Mouse (Mus musculus): Measurements from ENCODE around the gene Sptlc2.

The Sptlc2 gene

DNA sequence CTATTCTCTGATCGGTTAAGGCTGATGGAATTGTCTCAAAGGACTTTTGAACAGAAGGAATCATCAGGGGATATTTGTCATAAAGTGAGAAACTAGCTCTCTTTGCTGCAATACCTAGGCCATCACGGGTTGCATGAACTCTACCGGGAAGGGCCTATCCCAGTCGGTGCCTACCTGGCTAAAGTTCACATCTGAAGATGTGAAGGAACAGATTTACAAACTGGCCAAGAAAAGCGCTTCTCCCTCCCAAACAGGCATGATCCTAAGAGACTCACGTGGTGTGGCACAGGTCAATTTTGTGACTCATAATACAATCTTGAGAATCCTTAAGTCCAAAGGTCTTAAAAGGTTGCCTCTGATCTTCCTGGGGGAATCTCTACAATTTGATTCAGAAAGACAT is 6.2 kb upstream of the Sptlc2 start:
- no peak for DNase-seq (ENCODE audit: low spot score in 2 of 2)

DNA sequence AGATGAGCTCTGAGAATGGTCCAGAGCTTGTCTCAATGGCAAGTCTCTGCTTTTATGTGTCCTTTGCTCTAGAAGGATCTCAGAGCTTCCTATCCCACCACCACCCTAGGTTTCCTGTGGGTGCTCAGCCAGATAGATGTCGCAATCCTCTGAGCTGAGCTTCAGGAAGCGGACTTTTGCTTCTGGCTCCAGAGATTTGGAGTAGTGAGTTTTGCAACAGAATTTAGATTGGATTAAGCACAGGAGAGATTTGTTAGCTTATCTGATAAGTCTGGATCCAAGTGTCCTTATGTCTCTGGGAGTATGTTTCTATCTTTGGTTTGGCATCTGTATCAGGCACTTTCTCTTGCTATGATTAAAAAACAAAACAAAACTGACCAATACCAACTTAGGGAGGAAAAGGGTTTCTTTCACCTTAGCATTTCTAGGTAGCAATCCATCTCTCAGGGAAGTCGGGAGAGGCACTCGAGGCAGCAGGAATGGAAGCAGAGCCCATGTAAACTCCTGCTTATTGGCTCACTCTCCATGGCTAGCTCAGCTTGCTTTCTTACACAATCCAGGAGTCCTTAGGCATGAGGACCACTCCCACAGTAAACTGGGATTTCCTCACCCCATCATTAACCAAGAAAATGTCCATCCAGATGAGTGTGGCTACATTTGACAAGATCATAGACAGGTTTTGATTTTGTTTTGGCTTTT is 5.4 kb upstream of the Sptlc2 start:
- DNase-seq (ENCODE audit: low spot score in 2 of 2): no peak

DNA sequence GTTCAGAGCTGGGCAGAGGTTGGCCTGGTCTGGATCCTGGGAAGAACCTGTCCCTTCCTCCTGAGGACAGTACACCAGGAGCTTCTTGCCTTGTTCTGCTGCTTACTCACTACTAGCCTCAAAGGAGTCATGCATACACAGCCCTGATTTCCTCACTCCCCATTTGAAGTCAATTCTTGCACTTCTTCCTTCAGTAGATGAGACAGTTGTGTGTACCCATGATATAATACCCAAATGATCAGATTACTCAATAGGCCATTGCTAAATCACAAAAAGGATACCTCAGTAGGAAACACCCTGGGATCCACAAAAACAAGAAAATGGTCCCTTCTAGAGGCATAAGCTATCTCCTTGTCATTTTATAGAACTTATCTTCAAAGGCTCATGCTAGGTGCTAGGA is 3.2 kb upstream of the Sptlc2 start:
- DNase-seq (ENCODE audit: low spot score in 2 of 2): no peak

DNA sequence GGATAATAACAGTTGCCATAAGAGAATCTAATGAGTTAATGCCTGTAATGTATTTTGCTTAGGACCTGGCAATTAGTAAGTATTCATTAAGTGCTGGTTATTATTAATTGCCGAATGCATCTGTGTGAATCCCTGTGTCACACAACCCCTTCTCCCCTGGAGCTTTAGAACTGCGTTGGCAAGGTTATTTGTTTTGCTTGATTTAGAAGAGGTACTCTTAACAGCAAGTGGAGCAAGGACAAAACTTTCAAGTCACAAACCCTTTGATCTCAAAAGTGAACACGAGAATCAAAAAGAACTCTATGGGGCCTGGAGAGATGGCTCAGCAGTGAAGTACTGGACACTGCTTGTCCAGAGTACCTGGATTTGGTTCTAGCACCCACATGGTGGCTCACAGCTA is 1.1 kb upstream of the Sptlc2 start:
- no peak for DNase-seq (ENCODE audit: low spot score in 2 of 2)

- peak; percentile 46 to 54 for DNase-seq (ENCODE audit: low spot score in 2 of 2)
Measured at GRCm38 (mm10) chr12:87387171-87388121, 709 bp downstream of the Sptlc2 start.

DNA sequence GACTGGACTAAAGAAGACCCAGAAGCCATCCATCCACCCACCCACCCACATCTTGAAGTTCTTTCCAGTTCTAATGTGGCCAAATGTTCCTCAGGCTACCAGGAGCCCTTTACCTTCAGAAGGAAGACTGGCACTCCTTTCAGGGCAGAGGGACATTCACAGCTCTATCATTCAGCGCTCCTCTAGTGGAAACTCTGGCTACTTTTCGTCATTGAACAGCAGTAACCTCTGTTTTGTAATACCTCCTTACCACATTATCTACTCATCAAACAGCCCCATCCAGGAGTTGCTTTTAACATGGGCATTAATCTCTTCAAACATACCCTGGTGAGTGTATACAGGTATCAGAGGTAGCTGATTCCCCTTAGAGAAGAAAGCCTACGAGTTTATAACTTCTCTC is 3.1 kb downstream of the Sptlc2 start:
- DNase-seq (ENCODE audit: low spot score in 2 of 2): no peak

DNA sequence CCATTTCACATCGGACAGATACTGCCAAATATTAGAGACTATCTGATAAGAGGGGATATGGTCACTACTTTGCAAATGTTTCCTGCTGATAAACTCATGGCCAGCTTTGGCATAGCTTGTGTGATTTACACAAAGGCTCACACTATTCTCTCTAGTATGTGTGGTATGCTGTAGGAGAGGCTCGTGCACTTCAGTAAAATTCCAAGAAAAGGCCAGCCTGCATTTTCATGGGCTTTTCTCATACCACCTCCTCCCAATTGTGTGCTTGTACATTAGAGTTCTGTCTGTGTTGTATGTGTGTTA is 6.8 kb downstream of the Sptlc2 start:
- no peak for DNase-seq (ENCODE audit: low spot score in 2 of 2)

GRCm38 (mm10) chr12:87380586-87381379 is 7.4 kb downstream of the Sptlc2 start:
- no peak for DNase-seq (ENCODE audit: low spot score in 2 of 2)

DNA sequence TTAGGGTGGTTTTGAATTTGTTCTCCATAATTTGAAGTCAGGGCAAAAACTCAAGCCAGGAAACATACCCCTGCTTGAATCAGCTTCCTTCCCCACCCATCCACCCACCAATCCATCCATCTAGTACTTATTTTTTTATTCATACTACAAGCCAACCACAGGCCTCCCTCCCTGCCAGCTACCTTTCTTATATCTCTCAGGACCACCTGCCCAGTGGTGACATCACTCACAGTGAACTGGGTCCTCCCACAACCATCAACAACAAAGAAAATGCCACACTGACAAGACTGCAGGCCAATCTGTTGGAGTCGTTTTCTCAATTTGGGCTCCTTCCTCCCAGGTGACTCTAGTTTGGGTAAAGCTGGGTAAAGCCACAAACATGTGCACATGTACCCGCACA is 8.7 kb downstream of the Sptlc2 start:
- DNase-seq (ENCODE audit: low spot score in 2 of 2): no peak

DNA sequence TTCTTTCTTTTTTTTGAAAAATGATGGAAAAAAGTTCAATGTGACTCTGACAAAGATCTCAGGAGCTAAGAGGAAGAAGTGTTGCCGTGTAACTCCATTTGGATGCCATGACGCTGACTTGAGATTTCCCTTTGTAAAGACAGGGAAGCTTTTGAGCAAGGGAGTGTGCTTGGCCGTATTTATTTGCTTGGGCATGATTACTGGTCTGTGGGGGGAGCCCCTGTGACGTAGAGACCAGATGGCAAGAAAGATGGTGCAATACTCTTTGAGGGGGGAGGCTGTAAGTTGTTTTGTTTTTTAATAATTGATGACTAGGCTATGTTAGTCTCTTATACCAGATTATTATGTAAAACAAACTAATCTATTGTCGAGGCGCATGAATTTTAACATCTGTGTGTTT is 14.0 kb downstream of the Sptlc2 start:
- DNase-seq (ENCODE audit: low spot score in 2 of 2): no peak

DNA sequence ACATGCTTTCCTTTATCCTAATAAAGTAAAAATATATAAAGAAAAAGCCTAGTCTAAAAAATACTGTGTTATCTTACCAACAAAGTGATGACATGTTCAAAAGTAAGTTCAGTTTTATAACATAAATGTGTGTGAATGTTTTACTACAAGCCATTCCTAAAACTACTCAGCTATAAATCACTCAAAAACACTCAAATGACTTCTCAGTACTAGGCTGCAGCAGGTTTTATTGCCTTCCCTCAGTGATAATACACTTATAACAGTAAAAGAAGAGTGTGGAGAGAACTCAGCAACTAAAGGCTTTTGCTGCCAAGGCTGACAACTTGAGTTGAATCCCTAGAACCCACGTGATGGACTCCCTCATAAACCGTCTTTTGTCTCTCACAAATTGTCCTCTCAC is 18.8 kb downstream of the Sptlc2 start:
- DNase-seq (ENCODE audit: low spot score in 2 of 2): no peak

GRCm38 (mm10) chr12:87368092-87368491 is 20.1 kb downstream of the Sptlc2 start:
- no peak for DNase-seq (ENCODE audit: low spot score in 2 of 2)

DNA sequence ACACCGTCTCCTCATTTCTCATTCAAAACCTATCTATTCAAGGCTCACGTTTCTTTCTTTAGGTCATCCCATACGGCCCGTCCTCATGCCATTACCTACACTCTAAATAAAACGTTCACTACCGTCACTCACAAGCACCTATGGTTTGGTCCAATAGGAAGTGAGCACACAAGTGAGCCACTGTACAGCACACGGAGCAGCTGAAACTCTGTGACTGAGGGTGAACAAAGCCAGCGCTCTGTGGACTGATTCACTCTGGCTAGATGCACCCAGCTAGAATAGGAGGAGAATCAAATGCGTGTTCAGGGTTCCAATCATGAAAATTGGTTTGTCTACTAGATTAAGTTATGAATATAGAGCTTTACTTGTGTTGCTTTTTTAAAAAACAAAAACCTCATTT is 22.5 kb downstream of the Sptlc2 start:
- DNase-seq (ENCODE audit: low spot score in 2 of 2): no peak

DNA sequence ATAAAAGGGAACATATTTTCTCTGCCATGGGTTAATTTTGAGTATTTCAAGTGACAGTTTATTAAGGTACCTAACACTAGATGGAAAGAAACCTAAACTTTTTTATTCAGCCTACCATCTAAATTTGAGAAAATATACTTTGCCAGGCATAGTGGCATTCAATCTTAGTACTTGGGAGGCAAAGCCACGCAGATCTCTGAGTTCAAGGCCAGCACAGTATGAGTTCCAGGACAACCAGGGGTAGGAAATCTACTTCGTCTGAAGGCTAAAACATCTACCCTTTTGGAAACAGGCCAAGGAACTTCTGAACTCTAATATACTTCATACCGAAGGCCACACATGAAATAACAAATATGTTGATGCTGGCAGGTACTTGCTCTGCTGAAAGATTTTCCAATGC is 26.0 kb downstream of the Sptlc2 start:
- no peak for DNase-seq (ENCODE audit: low spot score in 2 of 2)

DNA sequence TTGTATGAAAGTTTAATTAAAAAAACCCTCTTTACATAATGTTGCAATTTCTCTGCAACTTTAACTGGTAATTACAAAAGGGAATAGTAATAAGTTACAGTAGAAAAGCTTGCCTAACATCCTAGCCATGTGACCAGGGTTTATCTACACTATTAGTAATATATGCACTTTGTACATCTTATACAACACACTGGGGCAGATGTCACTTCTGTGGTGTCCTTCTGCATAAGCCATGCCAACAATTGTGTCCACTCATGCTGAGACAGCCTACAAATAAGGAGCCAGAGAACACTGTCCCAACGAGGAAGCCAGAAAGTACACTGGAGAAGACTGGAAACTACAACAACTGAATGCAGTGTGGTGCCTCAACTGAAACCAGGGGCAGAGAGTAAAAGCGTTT is 40.1 kb downstream of the Sptlc2 start:
- no peak for DNase-seq (ENCODE audit: low spot score in 2 of 2)

DNA sequence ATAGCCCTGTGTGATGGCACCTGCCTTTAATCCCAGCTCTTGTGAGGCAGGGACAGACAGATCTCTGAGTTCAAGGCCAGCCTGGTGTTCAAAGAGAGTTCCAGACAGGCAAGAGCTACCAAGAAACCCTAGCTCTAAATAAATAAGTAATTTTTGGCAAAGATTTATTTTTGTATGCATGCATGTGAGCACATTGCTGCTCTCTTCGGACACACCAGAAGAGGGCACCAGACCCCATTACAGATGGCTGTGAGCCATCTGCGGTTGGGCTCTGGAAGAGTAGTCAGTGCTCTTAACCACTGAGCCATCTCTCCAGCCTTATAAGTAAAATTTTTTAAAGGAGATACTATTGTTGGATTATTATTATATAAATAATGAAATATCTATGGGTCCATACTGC is 40.6 kb downstream of the Sptlc2 start:
- no peak for DNase-seq (ENCODE audit: low spot score in 2 of 2)

DNA sequence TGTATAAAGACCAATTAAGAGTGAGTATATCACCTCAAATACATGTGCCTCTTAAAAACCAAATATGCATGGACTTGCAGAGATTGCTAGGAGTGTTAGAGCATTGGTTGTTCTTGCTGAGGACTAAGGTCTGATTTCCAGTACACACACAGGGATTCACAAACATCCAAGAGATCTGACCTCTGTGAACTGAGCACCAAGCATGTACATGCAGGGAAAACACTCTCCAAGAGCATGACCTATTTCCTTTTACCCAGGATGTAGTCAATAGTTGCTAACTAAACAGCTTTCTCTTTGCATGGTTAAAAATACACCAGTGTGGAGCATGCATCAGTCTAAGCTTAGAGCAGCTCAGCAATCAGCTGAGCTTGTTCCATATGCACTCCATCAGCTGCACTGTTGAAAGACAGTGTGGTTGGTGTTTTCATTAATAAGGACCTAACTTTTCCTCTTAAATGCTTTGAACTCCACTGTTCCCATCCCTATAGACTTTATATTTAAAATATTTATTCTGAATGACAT is 45.0 kb downstream of the Sptlc2 start:
- DNase-seq (ENCODE audit: low spot score in 2 of 2): no peak

GRCm38 (mm10) chr12:87338082-87338481 is 50.1 kb downstream of the Sptlc2 start:
- no peak for DNase-seq (ENCODE audit: low spot score in 2 of 2)

DNA sequence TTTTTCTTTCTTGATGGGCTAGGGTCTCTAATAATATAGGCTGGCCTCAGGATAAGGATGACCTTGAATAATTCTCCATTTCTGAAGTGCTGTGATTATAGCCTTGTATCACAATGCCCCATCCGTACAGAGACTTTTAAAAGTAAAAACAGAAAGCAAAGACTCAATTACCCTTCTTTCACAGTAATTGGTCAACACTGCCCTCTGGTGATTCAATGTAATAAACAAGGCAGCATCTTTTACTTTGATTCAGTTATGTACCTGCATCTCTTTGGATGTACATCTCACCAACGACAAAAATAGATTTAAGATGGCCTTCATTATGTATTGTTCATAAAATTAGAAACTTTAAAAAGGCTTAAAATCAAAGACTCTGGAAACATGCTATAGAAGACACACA is 53.3 kb downstream of the Sptlc2 start:
- no peak for DNase-seq (ENCODE audit: low spot score in 2 of 2)

DNA sequence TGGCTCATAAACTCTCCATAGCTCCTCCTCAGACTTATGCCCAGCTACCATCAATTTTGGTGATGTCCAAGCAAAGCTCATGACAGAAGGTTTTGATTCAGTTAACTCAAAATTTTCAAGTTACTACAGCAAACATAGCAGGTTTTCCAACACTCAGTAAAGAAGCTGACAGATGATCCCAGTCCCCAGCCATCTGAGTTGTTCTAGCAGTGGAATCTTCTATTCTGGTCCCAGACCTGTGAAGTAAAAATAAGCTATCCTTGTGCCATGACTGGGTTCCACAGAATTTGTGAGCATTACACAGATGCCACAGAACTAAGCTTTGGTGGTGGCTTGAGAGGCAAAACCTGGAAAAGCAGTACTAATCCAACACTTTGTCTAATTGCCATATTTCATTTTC is 54.4 kb downstream of the Sptlc2 start:
- DNase-seq (ENCODE audit: low spot score in 2 of 2): peak in 1 of 2 experiments; percentile 35

DNA sequence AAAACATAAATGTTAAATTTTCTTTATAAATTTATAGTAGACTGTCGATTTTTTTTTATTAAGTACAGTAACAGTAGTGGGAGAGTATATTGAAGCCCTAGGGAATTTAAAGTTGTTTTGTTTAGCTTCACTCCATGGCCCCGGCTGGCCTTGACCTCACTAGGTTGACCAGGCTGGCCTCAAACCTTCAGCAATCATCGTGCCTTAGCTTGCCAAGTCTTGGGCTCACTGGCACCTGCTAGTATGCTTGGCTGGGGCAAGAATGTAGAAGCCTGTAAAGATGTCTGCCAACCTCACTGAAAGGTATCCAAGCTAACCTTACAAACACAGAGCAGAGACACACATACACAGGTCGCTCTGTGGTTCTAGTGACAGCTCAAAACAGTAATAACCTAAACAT is 55.6 kb downstream of the Sptlc2 start:
- peak in 1 of 2 experiments; percentile 28 for DNase-seq (ENCODE audit: low spot score in 2 of 2)

DNA sequence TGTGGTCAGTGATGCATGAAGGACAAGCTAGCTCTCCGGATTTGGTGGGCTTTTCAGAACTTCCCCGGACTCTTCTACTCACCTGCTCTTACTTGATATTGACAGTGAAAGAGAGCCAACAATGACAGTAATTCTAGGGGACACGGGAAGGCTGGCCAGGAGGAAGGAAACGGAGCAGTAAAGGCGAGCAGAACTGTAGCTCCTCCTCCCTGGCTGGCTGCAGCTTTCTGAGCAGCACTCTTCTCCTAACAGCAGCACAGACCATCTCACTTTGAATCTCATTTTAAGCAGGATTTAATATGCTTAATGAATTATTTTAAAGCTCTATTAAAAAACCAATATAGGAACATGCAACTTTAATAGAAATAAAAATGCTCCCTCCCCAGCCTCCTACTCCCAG is 56.2 kb downstream of the Sptlc2 start:
- no peak for DNase-seq (ENCODE audit: low spot score in 2 of 2)
